Mouse (Mus musculus): ENCODE measurements at regions not wholly inside any gene's neighbourhood (a gene's known extent, or its start where the extent isn't known, plus 50 kb on each side); places are given as distances from the start of the nearest gene placed in this dataset.

GRCm38 (mm10) chr2:160537319-160537719 lies 108.4 kb upstream of the Top1 start:
- Histone ChIP-seq H3K4me2 (ENCODE audit: low read depth, low read length) (no peak overlapping the region), H3K27ac (ENCODE audit: low read depth) (no peak overlapping the region), H3K4me1 (ENCODE audit: control insufficient read depth, insufficient read depth) (no peaks in the 10 kb centered on the region), H3K9ac (replicated peaks; ENCODE audit: low read depth, low read length) (no peak overlapping the region), H3K4me3 (ENCODE audit: low read depth, low read length) (no peak overlapping the region), H3K36me3 (replicated peaks; ENCODE audit: control insufficient read depth, insufficient read depth, low read length) (no peaks in the 10 kb centered on the region), H3K27me3 (ENCODE audit: control insufficient read depth, insufficient read depth, low read length) (no peaks in the 10 kb centered on the region), H3K9me3 (replicated peaks; ENCODE audit: control insufficient read depth, low read length) (no peaks in the 10 kb centered on the region)
- DNase-seq (ENCODE audit: low spot score) (no peak), ATAC-seq (ENCODE audit: insufficient read depth, low read depth) (no peak)
- WGBS = 27% methylated on average over 8 of the region's 8 CpGs
- TF ChIP-seq CTCF (IDR thresholded peaks at IDR 0.05; ENCODE audit: low read depth) = no peak
- TF ChIP-seq EP300 (IDR thresholded peaks at IDR 0.05; ENCODE audit: low read depth) = no peak

- DNase-seq (ENCODE audit: low spot score) (no peak), ATAC-seq (ENCODE audit: insufficient read depth, low read depth) (no peak)
- Histone ChIP-seq H3K27ac (ENCODE audit: low read depth) (no peak overlapping the region), H3K4me2 (ENCODE audit: low read depth, low read length) (no peak overlapping the region), H3K4me3 (ENCODE audit: low read depth, low read length) (no peak overlapping the region), H3K9ac (replicated peaks; ENCODE audit: low read depth, low read length) (no peak overlapping the region), H3K9me3 (replicated peaks; ENCODE audit: control insufficient read depth, low read length) (no peaks in the 10 kb centered on the region), H3K4me1 (ENCODE audit: control insufficient read depth, insufficient read depth) (no peaks in the 10 kb centered on the region), H3K27me3 (ENCODE audit: control insufficient read depth, insufficient read depth, low read length) (no peaks in the 10 kb centered on the region), H3K36me3 (replicated peaks; ENCODE audit: control insufficient read depth, insufficient read depth, low read length) (no peaks in the 10 kb centered on the region)
- TF ChIP-seq CTCF (IDR thresholded peaks at IDR 0.05; ENCODE audit: low read depth) = no peak
- no peak for TF ChIP-seq EP300 (IDR thresholded peaks at IDR 0.05; ENCODE audit: low read depth)
- 16% methylated on average over 4 of the region's 4 CpGs for WGBS
Measured at GRCm38 (mm10) chr2:160545527-160545926, 100.2 kb upstream of the Top1 start.

GRCm38 (mm10) chr2:160552121-160552669 lies 93.5 kb upstream of the Top1 start:
- TF ChIP-seq EP300 (IDR thresholded peaks at IDR 0.05; ENCODE audit: low read depth) (no peak), CTCF (IDR thresholded peaks at IDR 0.05; ENCODE audit: low read depth) (no peak)
- no peaks in the 10 kb centered on the region for H3K27me3 ChIP-seq (ENCODE audit: control insufficient read depth, insufficient read depth, low read length)
- WGBS = 76% methylated on average over 19 of the region's 19 CpGs
- no peaks in the 10 kb centered on the region for H3K4me1 ChIP-seq (ENCODE audit: control insufficient read depth, insufficient read depth)
- no peak overlapping the region for H3K27ac ChIP-seq (ENCODE audit: low read depth)
- ATAC-seq (ENCODE audit: insufficient read depth, low read depth) = no peak
- no peak overlapping the region for H3K4me2 ChIP-seq (ENCODE audit: low read depth, low read length)
- H3K4me3 ChIP-seq (ENCODE audit: low read depth, low read length) = no peak overlapping the region
- no peak overlapping the region for H3K9ac ChIP-seq (replicated peaks; ENCODE audit: low read depth, low read length)
- no peak for DNase-seq (ENCODE audit: low spot score)
- no peaks in the 10 kb centered on the region for H3K36me3 ChIP-seq (replicated peaks; ENCODE audit: control insufficient read depth, insufficient read depth, low read length)
- H3K9me3 ChIP-seq (replicated peaks; ENCODE audit: control insufficient read depth, low read length) = no peaks in the 10 kb centered on the region

- Histone ChIP-seq H3K9ac (replicated peaks; ENCODE audit: low read depth, low read length) (no peak overlapping the region), H3K27ac (ENCODE audit: low read depth) (no peak overlapping the region), H3K4me3 (ENCODE audit: low read depth, low read length) (no peak overlapping the region), H3K4me2 (ENCODE audit: low read depth, low read length) (no peak overlapping the region), H3K9me3 (replicated peaks; ENCODE audit: control insufficient read depth, low read length) (no peaks in the 10 kb centered on the region), H3K4me1 (ENCODE audit: control insufficient read depth, insufficient read depth) (no peaks in the 10 kb centered on the region), H3K27me3 (ENCODE audit: control insufficient read depth, insufficient read depth, low read length) (no peaks in the 10 kb centered on the region), H3K36me3 (replicated peaks; ENCODE audit: control insufficient read depth, insufficient read depth, low read length) (no peaks in the 10 kb centered on the region)
- no peak for ATAC-seq (ENCODE audit: insufficient read depth, low read depth)
- TF ChIP-seq EP300 (IDR thresholded peaks at IDR 0.05; ENCODE audit: low read depth) = no peak
- no peak for TF ChIP-seq CTCF (IDR thresholded peaks at IDR 0.05; ENCODE audit: low read depth)
- DNase-seq (ENCODE audit: low spot score) = no peak
- 78% methylated on average over 14 of the region's 14 CpGs for WGBS
Measured at GRCm38 (mm10) chr2:160561711-160562110, 84.0 kb upstream of the Top1 start.

GRCm38 (mm10) chr2:160567813-160568212 lies 77.9 kb upstream of the Top1 start:
- no peaks in the 10 kb centered on the region for H3K9me3 ChIP-seq (replicated peaks; ENCODE audit: control insufficient read depth, low read length)
- no peak overlapping the region for H3K4me3 ChIP-seq (ENCODE audit: low read depth, low read length)
- ATAC-seq (ENCODE audit: insufficient read depth, low read depth) = no peak
- no peak overlapping the region for H3K9ac ChIP-seq (replicated peaks; ENCODE audit: low read depth, low read length)
- 85% methylated on average over 4 of the region's 4 CpGs for WGBS
- no peaks in the 10 kb centered on the region for H3K27me3 ChIP-seq (ENCODE audit: control insufficient read depth, insufficient read depth, low read length)
- no peaks in the 10 kb centered on the region for H3K4me1 ChIP-seq (ENCODE audit: control insufficient read depth, insufficient read depth)
- TF ChIP-seq CTCF (IDR thresholded peaks at IDR 0.05; ENCODE audit: low read depth) (no peak), EP300 (IDR thresholded peaks at IDR 0.05; ENCODE audit: low read depth) (no peak)
- no peak for DNase-seq (ENCODE audit: low spot score)
- no peaks in the 10 kb centered on the region for H3K36me3 ChIP-seq (replicated peaks; ENCODE audit: control insufficient read depth, insufficient read depth, low read length)
- H3K27ac ChIP-seq (ENCODE audit: low read depth) = no peak overlapping the region
- H3K4me2 ChIP-seq (ENCODE audit: low read depth, low read length) = no peak overlapping the region

GRCm38 (mm10) chr2:160569496-160569895 lies 76.2 kb upstream of the Top1 start:
- H3K9me3 ChIP-seq (replicated peaks; ENCODE audit: control insufficient read depth, low read length) = no peaks in the 10 kb centered on the region
- no peak overlapping the region for H3K27ac ChIP-seq (ENCODE audit: low read depth)
- no peak overlapping the region for H3K4me3 ChIP-seq (ENCODE audit: low read depth, low read length)
- H3K9ac ChIP-seq (replicated peaks; ENCODE audit: low read depth, low read length) = no peak overlapping the region
- ATAC-seq (ENCODE audit: insufficient read depth, low read depth) = no peak
- WGBS = 65% methylated on average over 5 of the region's 5 CpGs
- DNase-seq (ENCODE audit: low spot score) = no peak
- no peak overlapping the region for H3K4me2 ChIP-seq (ENCODE audit: low read depth, low read length)
- H3K27me3 ChIP-seq (ENCODE audit: control insufficient read depth, insufficient read depth, low read length) = no peaks in the 10 kb centered on the region
- no peaks in the 10 kb centered on the region for H3K4me1 ChIP-seq (ENCODE audit: control insufficient read depth, insufficient read depth)
- no peaks in the 10 kb centered on the region for H3K36me3 ChIP-seq (replicated peaks; ENCODE audit: control insufficient read depth, insufficient read depth, low read length)
- TF ChIP-seq EP300 (IDR thresholded peaks at IDR 0.05; ENCODE audit: low read depth) (no peak), CTCF (IDR thresholded peaks at IDR 0.05; ENCODE audit: low read depth) (no peak)

Measured in heart, postnatal 0 days (tissue).